Mouse (Mus musculus): Measurements from ENCODE around the gene Cxcr2. TPM values are rescaled to one million over a fixed set of nuclear protein-coding genes. Genes with fewer than 3 reads are reported as not detected.
A peak's percentile ranks its signal among the peaks of the same experiment; 100 is the strongest.

The Cxcr2 gene
- polyA plus RNA-seq, 1 experiment = 0.08 TPM

DNA sequence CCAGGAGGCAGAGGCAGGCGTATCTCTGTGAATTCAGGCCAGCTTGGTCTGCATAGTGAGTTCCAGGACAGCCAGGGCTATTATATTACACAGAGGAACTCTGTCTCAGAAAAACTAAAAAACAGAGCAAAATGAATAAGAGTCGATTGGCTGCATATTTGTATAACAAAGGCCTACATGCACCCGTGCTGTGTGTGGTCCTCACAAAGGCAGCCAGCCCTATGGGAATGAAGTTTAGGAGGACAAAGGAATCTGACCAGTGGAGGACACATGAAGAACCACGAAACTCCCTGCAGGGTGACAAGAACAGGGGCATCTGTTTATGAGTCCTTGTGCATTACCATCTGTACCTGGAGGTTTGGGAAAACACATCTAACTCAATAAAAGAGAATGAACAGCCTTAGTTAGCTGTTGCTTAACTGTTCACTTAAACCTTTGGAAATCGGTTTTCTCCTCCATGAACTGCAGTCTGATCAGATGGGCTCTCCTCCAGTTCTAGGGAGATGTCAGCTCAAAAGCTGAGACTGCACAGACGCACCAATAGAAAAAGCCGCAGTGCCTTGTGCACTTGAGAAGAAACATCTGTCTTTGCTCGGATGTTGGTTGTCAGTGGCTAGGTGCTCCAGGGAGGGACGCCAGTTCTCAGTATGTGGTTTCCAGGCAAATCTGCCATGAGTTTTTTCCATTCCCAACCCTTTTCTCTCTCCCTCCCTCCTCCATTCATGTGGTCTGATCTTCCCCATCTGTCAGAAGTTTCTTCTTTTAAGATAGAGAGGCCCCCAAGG lies 26.0 kb downstream of the Cxcr2 start:
- DNase-seq (ENCODE audit: low read depth) = no peak
- TF ChIP-seq POLR2A (IDR thresholded peaks at IDR 0.05; ENCODE audit: borderline replicate concordance, extremely low read depth, insufficient read depth, insufficient read length, poor library complexity, severe bottlenecking) (no peak), CTCF (IDR thresholded peaks at IDR 0.05; ENCODE audit: borderline replicate concordance, extremely low read depth, insufficient read depth, insufficient read length) (no peak)

- TF ChIP-seq CTCF (IDR thresholded peaks at IDR 0.05; ENCODE audit: borderline replicate concordance, extremely low read depth, insufficient read depth, insufficient read length) (no peak), POLR2A (IDR thresholded peaks at IDR 0.05; ENCODE audit: borderline replicate concordance, extremely low read depth, insufficient read depth, insufficient read length, poor library complexity, severe bottlenecking) (no peak)
- DNase-seq (ENCODE audit: low read depth) = no peak
Observed at GRCm38 (mm10) chr1:74181462-74181861, 27.7 kb downstream of the Cxcr2 start.

- DNase-seq (ENCODE audit: low read depth) = no peak
- TF ChIP-seq POLR2A (IDR thresholded peaks at IDR 0.05; ENCODE audit: borderline replicate concordance, extremely low read depth, insufficient read depth, insufficient read length, poor library complexity, severe bottlenecking) = no peak
- no peak for TF ChIP-seq CTCF (IDR thresholded peaks at IDR 0.05; ENCODE audit: borderline replicate concordance, extremely low read depth, insufficient read depth, insufficient read length)
Observed at GRCm38 (mm10) chr1:74183006-74183405, 29.2 kb downstream of the Cxcr2 start.

DNA sequence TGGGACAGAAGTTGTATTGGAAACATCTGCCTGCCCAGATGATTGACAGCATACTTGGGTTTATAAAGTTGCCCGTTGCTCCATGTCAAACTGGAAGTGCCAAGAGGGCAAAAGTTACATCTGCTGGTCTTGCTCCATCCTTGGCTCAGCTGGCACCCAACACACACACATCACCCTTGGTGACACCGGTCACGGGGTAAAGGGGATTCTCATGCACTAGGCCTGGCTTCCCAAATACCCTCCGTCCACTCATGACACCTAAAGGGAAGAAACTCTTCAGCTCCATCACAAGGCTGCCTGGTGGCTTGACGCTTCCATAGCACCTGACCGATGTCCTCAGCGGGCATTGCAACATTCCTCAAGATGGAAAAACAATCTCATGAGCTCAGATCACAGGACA lies 36.7 kb downstream of the Cxcr2 start:
- DNase-seq (ENCODE audit: low read depth) = no peak
- TF ChIP-seq POLR2A (IDR thresholded peaks at IDR 0.05; ENCODE audit: borderline replicate concordance, extremely low read depth, insufficient read depth, insufficient read length, poor library complexity, severe bottlenecking) (no peak), CTCF (IDR thresholded peaks at IDR 0.05; ENCODE audit: borderline replicate concordance, extremely low read depth, insufficient read depth, insufficient read length) (no peak)

- no peak for TF ChIP-seq CTCF (IDR thresholded peaks at IDR 0.05; ENCODE audit: borderline replicate concordance, extremely low read depth, insufficient read depth, insufficient read length)
- DNase-seq (ENCODE audit: low read depth) = no peak
Observed at GRCm38 (mm10) chr1:74192711-74193110, 38.9 kb downstream of the Cxcr2 start.

DNA sequence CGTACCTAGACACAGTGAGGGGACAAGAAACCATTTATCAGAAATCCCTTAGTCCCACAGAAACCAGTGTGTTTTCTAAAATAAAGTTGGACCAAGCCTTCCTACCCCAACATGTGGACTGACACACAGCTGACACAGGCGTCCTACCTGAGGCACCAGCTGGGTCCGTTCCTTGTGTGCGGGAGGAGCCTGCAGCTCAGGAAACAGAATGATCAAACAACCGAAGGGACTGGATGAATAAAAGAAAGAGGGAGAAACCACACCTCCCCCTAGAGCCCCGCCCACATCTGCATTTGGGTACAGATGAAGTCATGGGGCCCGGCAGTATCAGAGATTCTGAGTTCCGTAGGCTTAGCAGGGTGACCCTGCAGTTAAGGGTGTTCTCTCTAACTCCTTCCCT lies 40.7 kb downstream of the Cxcr2 start, which contains the start of gene Cxcr1:
Cxcr1 (minus strand) TSS at position 187 of the 400 bp plus-strand sequence.
- no peak for DNase-seq (ENCODE audit: low read depth)
- TF ChIP-seq CTCF (IDR thresholded peaks at IDR 0.05; ENCODE audit: borderline replicate concordance, extremely low read depth, insufficient read depth, insufficient read length) (no peak), POLR2A (IDR thresholded peaks at IDR 0.05; ENCODE audit: borderline replicate concordance, extremely low read depth, insufficient read depth, insufficient read length, poor library complexity, severe bottlenecking) (no peak)

- TF ChIP-seq CTCF (IDR thresholded peaks at IDR 0.05; ENCODE audit: borderline replicate concordance, extremely low read depth, insufficient read depth, insufficient read length) = peak; percentile 56
- no peak for TF ChIP-seq POLR2A (IDR thresholded peaks at IDR 0.05; ENCODE audit: borderline replicate concordance, extremely low read depth, insufficient read depth, insufficient read length, poor library complexity, severe bottlenecking)
- no peak for DNase-seq (ENCODE audit: low read depth)
Observed at GRCm38 (mm10) chr1:74195961-74196360, 42.2 kb downstream of the Cxcr2 start.

DNA sequence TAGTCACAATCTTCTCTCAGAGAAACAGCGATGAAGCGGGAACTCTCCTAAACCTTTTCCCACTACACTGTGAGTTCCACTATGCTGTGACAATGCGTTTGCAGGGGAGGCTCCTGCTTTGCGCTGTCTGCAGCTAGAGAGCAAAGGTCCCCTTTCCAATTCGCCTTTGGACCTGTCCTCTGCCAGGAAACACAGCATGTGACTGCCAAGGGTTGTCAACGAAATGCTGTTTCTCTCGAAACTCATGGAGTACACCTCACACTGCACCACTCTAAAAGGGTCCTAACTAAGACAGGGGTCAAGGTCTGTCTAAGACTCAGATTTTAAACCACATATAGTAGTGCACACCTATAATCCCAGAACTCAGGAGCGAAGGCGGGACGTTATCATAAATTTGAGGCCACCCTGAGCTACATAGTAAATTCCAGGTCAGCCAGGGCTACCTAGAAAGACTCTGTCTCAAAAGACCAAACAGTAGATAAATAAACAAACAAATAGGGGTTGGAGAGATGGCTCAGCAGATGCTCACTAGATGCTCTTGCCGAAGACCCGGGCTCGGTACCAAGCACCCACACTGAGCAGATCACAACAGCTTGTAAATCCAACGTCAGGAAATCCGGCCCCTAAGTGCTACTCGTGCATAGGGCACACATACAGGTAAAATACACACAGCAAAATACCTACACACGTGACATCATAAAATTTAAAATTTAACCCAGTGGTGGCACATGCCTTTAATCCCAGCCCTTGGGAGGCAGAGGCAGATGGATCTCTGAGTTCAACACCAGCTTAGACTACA lies 43.0 kb downstream of the Cxcr2 start:
- TF ChIP-seq CTCF (IDR thresholded peaks at IDR 0.05; ENCODE audit: borderline replicate concordance, extremely low read depth, insufficient read depth, insufficient read length) (no peak), POLR2A (IDR thresholded peaks at IDR 0.05; ENCODE audit: borderline replicate concordance, extremely low read depth, insufficient read depth, insufficient read length, poor library complexity, severe bottlenecking) (no peak)
- no peak for DNase-seq (ENCODE audit: low read depth)

GRCm38 (mm10) chr1:74197726-74198470 lies 44.1 kb downstream of the Cxcr2 start:
- no peak for DNase-seq (ENCODE audit: low read depth)
- TF ChIP-seq POLR2A (IDR thresholded peaks at IDR 0.05; ENCODE audit: borderline replicate concordance, extremely low read depth, insufficient read depth, insufficient read length, poor library complexity, severe bottlenecking) = no peak
- no peak for TF ChIP-seq CTCF (IDR thresholded peaks at IDR 0.05; ENCODE audit: borderline replicate concordance, extremely low read depth, insufficient read depth, insufficient read length)

DNA sequence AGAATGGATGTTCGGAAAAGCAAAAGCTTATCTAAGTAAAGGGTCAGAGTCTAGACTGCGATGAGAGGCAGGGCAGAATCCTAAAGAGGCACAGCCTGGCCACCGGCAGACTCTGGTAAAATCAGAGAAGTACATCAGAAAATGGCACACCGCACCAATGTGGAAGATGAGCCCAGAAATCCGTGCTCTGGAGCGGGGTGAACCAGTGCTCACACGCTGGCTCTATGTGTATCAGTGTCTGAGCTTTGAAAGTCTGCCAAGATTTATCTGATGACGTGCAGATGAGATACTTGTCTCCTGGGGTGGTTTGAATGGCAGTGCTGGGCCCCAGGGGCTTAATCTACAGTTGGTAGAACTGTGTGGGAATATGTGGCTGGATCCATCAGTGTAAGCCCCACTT lies 45.3 kb downstream of the Cxcr2 start:
- DNase-seq (ENCODE audit: low read depth) = peak; percentile 43
- no peak for TF ChIP-seq POLR2A (IDR thresholded peaks at IDR 0.05; ENCODE audit: borderline replicate concordance, extremely low read depth, insufficient read depth, insufficient read length, poor library complexity, severe bottlenecking)
- no peak for TF ChIP-seq CTCF (IDR thresholded peaks at IDR 0.05; ENCODE audit: borderline replicate concordance, extremely low read depth, insufficient read depth, insufficient read length)

Measured in brain, embryonic 14.5 days (tissue).